Mouse (Mus musculus): ENCODE data around the gene Sult2b1.

- TF ChIP-seq MAFK (IDR thresholded peaks at IDR 0.05; ENCODE audit: insufficient read depth, low read depth, low read length) = no peak
- no peak for TF ChIP-seq ZC3H11A (IDR thresholded peaks at IDR 0.05; ENCODE audit: borderline replicate concordance, low read depth, low read length)
- 0 out of 2 replicates have a peak, but pooled peaks have one; percentile 15 for TF ChIP-seq CHD2 (IDR thresholded peaks at IDR 0.05; ENCODE audit: low read depth, low read length)
- no peak for TF ChIP-seq HCFC1 (IDR thresholded peaks at IDR 0.05; ENCODE audit: borderline replicate concordance, insufficient read depth, low read length)
These were observed 77.0 kb downstream of the Sult2b1 start for GRCm38 (mm10) chr7:45707375-45707967.

All from ES-E14 (cell line).